Mouse (Mus musculus): ENCODE measurements around the gene Wfdc13.

Gene Wfdc13

GRCm38 (mm10) chr2:164698201-164698600 lies 13.3 kb downstream of the Wfdc13 start, which contains the start of gene Spint4:
Gene Spint4, plus strand, starts transcription at chr2:164698501.
- TF ChIP-seq GATA4 (IDR thresholded peaks at IDR 0.05; ENCODE audit: insufficient replicate concordance, low read length): no peak

GRCm38 (mm10) chr2:164700959-164701358 lies 16.1 kb downstream of the Wfdc13 start:
- no peak for TF ChIP-seq GATA4 (IDR thresholded peaks at IDR 0.05; ENCODE audit: insufficient replicate concordance, low read length)

DNA sequence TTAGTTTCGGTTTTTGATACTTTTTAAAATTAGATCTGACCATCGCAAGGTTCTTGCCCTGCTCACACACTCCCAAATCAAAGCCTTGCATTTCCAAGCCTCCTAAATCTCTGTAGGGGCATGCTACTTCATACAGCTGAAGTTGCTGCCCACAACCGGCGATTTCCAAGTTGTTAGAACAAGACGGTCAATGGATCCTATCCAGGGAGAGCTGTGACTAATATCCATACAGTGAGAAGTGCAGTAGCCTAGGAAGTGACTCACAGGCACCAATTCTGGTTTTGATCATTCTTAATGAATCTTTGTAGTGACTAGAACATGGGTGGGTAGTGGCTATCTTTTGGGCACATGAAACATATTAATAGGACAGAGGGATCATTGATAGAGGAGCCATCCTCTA lies 16.9 kb downstream of the Wfdc13 start:
- no peak for TF ChIP-seq GATA4 (IDR thresholded peaks at IDR 0.05; ENCODE audit: insufficient replicate concordance, low read length)

GRCm38 (mm10) chr2:164704235-164704634 lies 19.3 kb downstream of the Wfdc13 start:
- no peak for TF ChIP-seq GATA4 (IDR thresholded peaks at IDR 0.05; ENCODE audit: insufficient replicate concordance, low read length)

DNA sequence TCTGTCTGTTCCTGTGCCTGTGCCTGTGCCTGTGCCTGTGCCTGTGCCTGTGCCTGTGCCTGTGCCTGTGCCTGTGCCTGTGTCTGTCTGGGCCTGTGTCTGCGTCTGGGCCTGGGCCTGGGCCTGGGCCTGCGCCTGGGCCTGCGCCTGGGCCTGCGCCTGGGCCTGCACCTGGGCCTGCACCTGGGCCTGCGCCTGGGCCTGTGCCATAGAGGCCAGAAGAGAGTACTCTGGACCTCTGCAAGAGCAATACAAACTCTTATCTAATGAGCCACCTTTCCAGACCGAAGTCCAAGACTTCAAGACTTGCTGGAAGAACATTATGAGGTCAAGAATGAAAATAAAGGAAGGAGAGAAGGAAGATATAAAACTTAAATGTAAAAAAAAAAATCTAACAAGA lies 20.4 kb downstream of the Wfdc13 start:
- TF ChIP-seq GATA4 (IDR thresholded peaks at IDR 0.05; ENCODE audit: insufficient replicate concordance, low read length): no peak

- TF ChIP-seq GATA4 (IDR thresholded peaks at IDR 0.05; ENCODE audit: insufficient replicate concordance, low read length): no peak
Measured at GRCm38 (mm10) chr2:164705991-164706390, 21.1 kb downstream of the Wfdc13 start.

DNA sequence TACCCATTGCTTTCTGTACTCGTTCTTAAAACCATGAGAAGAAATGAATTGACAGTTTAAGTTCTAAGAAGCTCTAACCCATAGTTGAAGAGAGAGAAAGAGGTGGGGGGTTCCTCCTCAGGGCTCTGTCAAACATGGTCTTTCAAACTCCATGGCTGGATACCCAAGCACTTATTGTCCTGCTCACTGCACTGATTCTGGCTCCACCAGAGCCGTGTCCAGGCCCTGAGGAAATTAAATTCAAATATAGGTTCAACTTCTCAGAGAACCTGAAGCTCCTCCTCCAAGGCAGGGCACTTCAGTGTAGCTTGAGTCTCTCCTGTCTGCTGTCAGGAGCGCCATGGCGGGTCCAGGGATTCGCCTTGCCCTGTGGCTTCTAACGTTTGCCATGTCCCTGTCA lies 30.1 kb downstream of the Wfdc13 start, which contains the start of gene Spint5:
Gene Spint5 (plus strand): TSS at position 301 of the 400 bp plus-strand sequence.
- no peak for TF ChIP-seq GATA4 (IDR thresholded peaks at IDR 0.05; ENCODE audit: insufficient replicate concordance, low read length)

GRCm38 (mm10) chr2:164723276-164723675 lies 38.4 kb downstream of the Wfdc13 start:
- TF ChIP-seq GATA4 (IDR thresholded peaks at IDR 0.05; ENCODE audit: insufficient replicate concordance, low read length): no peak

DNA sequence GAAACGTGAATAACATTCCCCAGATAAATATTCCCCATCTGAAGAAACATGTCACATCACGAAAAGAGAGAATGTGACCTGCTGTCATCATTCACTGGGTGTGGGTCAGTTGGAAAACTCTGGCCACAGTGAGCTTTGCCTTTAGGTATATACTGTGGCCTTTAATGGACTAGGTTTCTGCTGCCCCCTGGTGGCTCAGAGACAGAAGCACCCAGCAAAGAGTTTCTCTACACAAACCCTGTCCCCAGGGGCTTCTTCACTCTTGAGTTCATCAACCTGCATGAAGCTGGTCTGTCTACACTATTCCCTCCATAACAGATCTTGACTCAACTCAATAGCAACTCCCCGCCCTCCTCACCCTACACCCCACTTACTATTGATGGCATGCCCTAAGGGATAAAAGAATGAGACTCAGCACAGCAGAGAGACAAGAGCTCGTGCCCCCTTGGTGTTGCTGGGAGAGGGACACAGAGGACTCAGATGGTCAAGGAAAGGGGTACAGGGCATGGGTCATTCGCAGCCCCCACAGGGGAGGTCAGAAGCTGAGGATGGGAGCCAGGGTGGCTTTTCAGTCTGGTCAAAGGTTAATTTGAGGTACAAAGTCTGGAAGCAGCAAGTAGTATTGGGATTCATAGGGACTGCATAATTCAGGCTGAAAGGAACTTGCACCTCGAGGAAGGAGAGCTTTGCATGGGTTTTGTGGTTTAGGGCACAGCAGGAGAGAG lies 41.1 kb downstream of the Wfdc13 start:
- TF ChIP-seq GATA4 (IDR thresholded peaks at IDR 0.05; ENCODE audit: insufficient replicate concordance, low read length): no peak

GRCm38 (mm10) chr2:164731719-164732118 lies 46.8 kb downstream of the Wfdc13 start:
- TF ChIP-seq GATA4 (IDR thresholded peaks at IDR 0.05; ENCODE audit: insufficient replicate concordance, low read length): no peak

DNA sequence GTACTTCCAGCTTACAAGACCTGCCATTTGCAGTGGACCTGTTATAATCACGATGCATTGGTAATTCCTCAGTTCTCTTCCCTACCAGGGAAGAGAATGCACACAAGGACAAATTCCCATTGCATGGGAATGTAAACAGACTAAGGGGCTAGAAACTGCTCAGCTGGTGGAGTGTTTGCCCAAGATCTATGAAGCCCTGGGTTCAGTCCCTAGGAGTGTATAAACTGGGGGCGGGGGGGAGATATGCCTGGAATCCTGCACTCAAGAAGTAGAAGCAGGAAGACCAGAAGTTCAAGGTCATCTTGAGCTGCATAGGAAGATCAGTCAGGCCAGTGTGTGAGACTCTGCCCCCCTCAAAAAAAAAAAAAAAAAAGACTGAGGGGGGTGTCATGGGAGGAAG lies 48.4 kb downstream of the Wfdc13 start:
- no peak for TF ChIP-seq GATA4 (IDR thresholded peaks at IDR 0.05; ENCODE audit: insufficient replicate concordance, low read length)

DNA sequence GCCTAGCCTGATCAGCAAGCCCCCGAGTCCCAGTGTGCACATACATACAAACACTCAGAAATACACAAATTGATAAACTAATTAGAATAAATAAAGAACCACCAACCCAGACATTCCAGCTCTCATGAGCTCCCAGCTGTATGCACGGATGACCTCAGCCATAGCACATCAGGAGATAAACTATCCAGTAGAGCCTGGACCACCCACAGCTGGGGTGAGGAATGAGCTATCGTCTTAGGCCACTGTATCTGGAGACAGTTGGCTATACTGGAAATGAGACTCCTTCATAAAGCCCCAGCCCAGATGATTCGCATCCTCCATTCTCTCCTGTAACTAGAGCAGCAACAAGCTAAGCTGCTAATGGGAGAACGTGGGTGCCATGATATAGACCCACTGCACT lies 49.9 kb downstream of the Wfdc13 start:
- no peak for TF ChIP-seq GATA4 (IDR thresholded peaks at IDR 0.05; ENCODE audit: insufficient replicate concordance, low read length)

- TF ChIP-seq GATA4 (IDR thresholded peaks at IDR 0.05; ENCODE audit: insufficient replicate concordance, low read length): no peak
Measured at GRCm38 (mm10) chr2:164735446-164735845, 50.5 kb downstream of the Wfdc13 start.
